ENCODE assay signal across 8 mouse cellular contexts in genomic region chr5:31698297-31698726, GRCm38 (mm10). TPM values are rescaled to one million over a fixed set of nuclear protein-coding genes. Genes with fewer than 3 reads are reported as not detected.
DNase-seq lines count a peak whose midpoint lies in the region; ATAC-seq lines count a peak whose summit lies in the region.

No protein-coding gene starts in this region.

- H3K9me3 ChIP-seq in hindbrain, embryonic 15.5 days, result no peaks in the 10 kb centered on the region

- no peaks in the 10 kb centered on the region for H3K27me3 ChIP-seq in hindbrain, embryonic 15.5 days

- H3K27ac ChIP-seq in hindbrain, embryonic 15.5 days (replicated peaks), result peak overlapping the region; percentile 94

- WGBS in hindbrain, embryonic 15.5 days, result 5% methylated on average over 16 of the region's 16 CpGs

- peak overlapping the region; percentile 90 for H3K9ac ChIP-seq in hindbrain, embryonic 15.5 days

- peak overlapping the region; percentile 81 for H3K4me2 ChIP-seq in hindbrain, embryonic 15.5 days

- DNase-seq in WW6 (ENCODE audit: low read depth, low spot score), result peak; percentile 45
- peak; percentile 76 to 81 for DNase-seq in cerebellum, postnatal 36 days
- peak; percentile 84 for DNase-seq in frontal cortex, postnatal 36 days (ENCODE audit: low spot score in 2 of 2)
- DNase-seq in left cerebral cortex, adult 18-20 months (ENCODE audit: low spot score in 2 of 2), result peak; percentile 82 to 88
- DNase-seq in lung, postnatal 4 days, result peak; percentile 89 to 92
- DNase-seq in retina, postnatal 1 day, result peak; percentile 88
- DNase-seq in thymus, postnatal 4 days, result peak; percentile 89

- H3K4me3 ChIP-seq in hindbrain, embryonic 15.5 days, result peak overlapping the region; percentile 87

- H3K36me3 ChIP-seq in hindbrain, embryonic 15.5 days, result no peaks in the 10 kb centered on the region

- H3K4me1 ChIP-seq in hindbrain, embryonic 15.5 days (replicated peaks), result 0 out of 2 replicates have a peak, but pooled peaks cover 11% of the 10 kb centered on the region

- peak; percentile 84 for ATAC-seq in hindbrain, embryonic 15.5 days (ENCODE audit: low FRiP score, low read depth)

RNA-seq across cellular contexts. Expression of gene Babam2, which starts 0.8 kb away (rescaled TPM):
- 47.7 and 52.8 TPM in 2 replicates for polyA plus RNA-seq in hindbrain, embryonic 15.5 days (2015; fragmentation: Nextera tagmentation; extraction: Ambion mirVana)
- 10 to 100 TPM; 44.7 to 46.5 TPM for total RNA-seq in left cerebral cortex, adult 18-20 months (2021)

RNA-seq across cellular contexts. Expression of gene Rbks, which starts 0.9 kb away (rescaled TPM):
- 2.2 and 3.0 TPM in 2 replicates for polyA plus RNA-seq in hindbrain, embryonic 15.5 days (2015; fragmentation: Nextera tagmentation; extraction: Ambion mirVana)
- total RNA-seq in left cerebral cortex, adult 18-20 months (2021), result 1 to 10 TPM; 3.3 to 4.5 TPM

Comparison
In these comparisons a context has a peak if more than half of its experiments do, and no peak if none do; other contexts are left out.
1. Peak in every context shown above with its lines: DNase-seq, ATAC-seq, H3K4me3 ChIP-seq and H3K27ac ChIP-seq.